Mouse (Mus musculus): ENCODE data around the gene Duxf3. TPM values are rescaled to one million over a fixed set of nuclear protein-coding genes. Genes with fewer than 3 reads are reported as not detected.
"Not testable (repeated sequence)": the region's sequence is repeated elsewhere in the genome, so short reads cannot be mapped to it uniquely, and the experiment has no call there.

Gene Duxf3
- total RNA-seq (2017), result 0.47 TPM in 1 of 2 replicates, not detected in the other

GRCm38 (mm10) chr10:58232641-58232969, at the start of gene Duxf3:
TSS of gene Duxf3 (minus strand) at chr10:58232675.
- ATAC-seq (ENCODE audit: extremely low read depth, insufficient number of reproducible peaks, low FRiP score, poor library complexity, severe bottlenecking), result peak; percentile 13; the same call in 1 of the 2 replicates

- ATAC-seq (ENCODE audit: extremely low read depth, insufficient number of reproducible peaks, low FRiP score, poor library complexity, severe bottlenecking), result no peak
These were observed 49.8 kb upstream of the Duxf3 start for GRCm38 (mm10) chr10:58282238-58282637.

GRCm38 (mm10) chr10:58258466-58258865, 26.0 kb upstream of the Duxf3 start:
- no peak for ATAC-seq (ENCODE audit: extremely low read depth, insufficient number of reproducible peaks, low FRiP score, poor library complexity, severe bottlenecking)

- no peak for ATAC-seq (ENCODE audit: extremely low read depth, insufficient number of reproducible peaks, low FRiP score, poor library complexity, severe bottlenecking)
These were observed 23.5 kb upstream of the Duxf3 start for GRCm38 (mm10) chr10:58255954-58256353.

GRCm38 (mm10) chr10:58255213-58255892, 22.9 kb upstream of the Duxf3 start, which contains the start of gene Gcc2:
TSS of gene Gcc2 (plus strand) at chr10:58255497.
- peak; percentile 100 for ATAC-seq (ENCODE audit: extremely low read depth, insufficient number of reproducible peaks, low FRiP score, poor library complexity, severe bottlenecking)

- ATAC-seq (ENCODE audit: extremely low read depth, insufficient number of reproducible peaks, low FRiP score, poor library complexity, severe bottlenecking), result no peak
These were observed 22.2 kb upstream of the Duxf3 start for GRCm38 (mm10) chr10:58254635-58255175.

- no peak for ATAC-seq (ENCODE audit: extremely low read depth, insufficient number of reproducible peaks, low FRiP score, poor library complexity, severe bottlenecking)
These were observed 17.1 kb upstream of the Duxf3 start for GRCm38 (mm10) chr10:58249535-58249934.

- ATAC-seq (ENCODE audit: extremely low read depth, insufficient number of reproducible peaks, low FRiP score, poor library complexity, severe bottlenecking), result peak; percentile 47
These were observed 6.7 kb upstream of the Duxf3 start for GRCm38 (mm10) chr10:58238984-58239740.

GRCm38 (mm10) chr10:58236613-58237012, 4.1 kb upstream of the Duxf3 start, which contains the start of gene Gm4981:
TSS of gene Gm4981 (minus strand) at chr10:58236701.
- ATAC-seq (ENCODE audit: extremely low read depth, insufficient number of reproducible peaks, low FRiP score, poor library complexity, severe bottlenecking), result no peak

GRCm38 (mm10) chr10:58234985-58235384, 2.5 kb upstream of the Duxf3 start:
- ATAC-seq (ENCODE audit: extremely low read depth, insufficient number of reproducible peaks, low FRiP score, poor library complexity, severe bottlenecking), result not testable (repeated sequence)

GRCm38 (mm10) chr10:58233740-58234121, 1.3 kb upstream of the Duxf3 start:
- ATAC-seq (ENCODE audit: extremely low read depth, insufficient number of reproducible peaks, low FRiP score, poor library complexity, severe bottlenecking), result not testable (repeated sequence)

GRCm38 (mm10) chr10:58233054-58233739, 722 bp upstream of the Duxf3 start:
- ATAC-seq (ENCODE audit: extremely low read depth, insufficient number of reproducible peaks, low FRiP score, poor library complexity, severe bottlenecking), result peak; percentile 5

- peak; percentile 32 for ATAC-seq (ENCODE audit: extremely low read depth, insufficient number of reproducible peaks, low FRiP score, poor library complexity, severe bottlenecking)
These were observed 465 bp downstream of the Duxf3 start for GRCm38 (mm10) chr10:58231779-58232640.

GRCm38 (mm10) chr10:58231088-58231487, 1.4 kb downstream of the Duxf3 start:
- ATAC-seq (ENCODE audit: extremely low read depth, insufficient number of reproducible peaks, low FRiP score, poor library complexity, severe bottlenecking), result not testable (repeated sequence)

- not testable (repeated sequence) for ATAC-seq (ENCODE audit: extremely low read depth, insufficient number of reproducible peaks, low FRiP score, poor library complexity, severe bottlenecking)
These were observed 2.5 kb downstream of the Duxf3 start for GRCm38 (mm10) chr10:58230021-58230420.

- not testable (repeated sequence) for ATAC-seq (ENCODE audit: extremely low read depth, insufficient number of reproducible peaks, low FRiP score, poor library complexity, severe bottlenecking)
These were observed 4.7 kb downstream of the Duxf3 start for GRCm38 (mm10) chr10:58227798-58228197.

GRCm38 (mm10) chr10:58226357-58226756, 6.1 kb downstream of the Duxf3 start:
- not testable (repeated sequence) for ATAC-seq (ENCODE audit: extremely low read depth, insufficient number of reproducible peaks, low FRiP score, poor library complexity, severe bottlenecking)
